ENCODE assay signal across 24 mouse cellular contexts in the genomic region with DNA sequence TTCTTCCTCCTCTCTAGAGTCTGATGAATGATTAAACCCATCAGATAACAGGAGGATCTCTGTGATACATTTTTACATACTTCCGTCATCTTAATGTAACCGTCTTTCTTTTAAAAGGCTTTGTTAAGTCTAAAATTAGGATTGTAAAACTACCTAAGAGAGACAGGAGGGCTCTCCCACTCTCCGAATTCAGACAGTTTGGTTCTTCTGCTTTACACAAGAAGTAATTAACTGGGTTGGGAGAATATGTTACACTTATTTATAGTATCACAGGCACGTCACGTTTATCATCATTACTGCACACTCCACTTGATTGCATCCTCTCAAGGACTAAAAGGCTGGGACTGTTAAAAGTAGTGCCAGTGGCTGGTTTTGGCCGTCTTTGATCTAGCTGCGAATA. TPM values are rescaled to one million over a fixed set of nuclear protein-coding genes. Genes with fewer than 3 reads are reported as not detected.
A peak's percentile ranks its signal among the peaks of the same experiment; 100 is the strongest.
DNase-seq lines count a peak whose midpoint lies in the region; ATAC-seq and TF ChIP-seq lines count a peak whose summit lies in the region.
"Had no signal": no experiment of that assay in that cellular context is flagged by ENCODE, and none has a peak within 500 bp of the region (broad histone marks: within the 10 kb centered on the region; RNA-seq: fewer than 3 reads in every experiment).

No protein-coding gene starts in this region.

- WGBS in forebrain, embryonic 15.5 days = 74% methylated on average over 7 of the region's 7 CpGs
- WGBS in forebrain, embryonic 14.5 days = 82% methylated on average over 7 of the region's 7 CpGs
- WGBS in forebrain, postnatal 0 days = 59% methylated on average over 7 of the region's 7 CpGs
- 80% methylated on average over 7 of the region's 7 CpGs for WGBS in forebrain, embryonic 13.5 days
- 54% methylated on average over 7 of the region's 7 CpGs for WGBS in heart, adult 2 months

- peaks cover 12% of the 10 kb centered on the region for H3K79me2 ChIP-seq in heart, adult 2 months (replicated peaks; ENCODE audit: control insufficient read depth, insufficient read depth, low read length)

- peaks cover 36% of the 10 kb centered on the region for H3K4me1 ChIP-seq in forebrain, embryonic 15.5 days
- no peaks in the 10 kb centered on the region; the same call in 1 of the 2 replicates for H3K4me1 ChIP-seq in forebrain, embryonic 14.5 days (ENCODE audit: control insufficient read depth, insufficient read depth, low read length)
- no peaks in the 10 kb centered on the region for H3K4me1 ChIP-seq in forebrain, postnatal 0 days (ENCODE audit: insufficient read depth)
- H3K4me1 ChIP-seq in forebrain, embryonic 13.5 days = peaks cover 27% of the 10 kb centered on the region
- peaks cover 36% of the 10 kb centered on the region for H3K4me1 ChIP-seq in heart, adult 2 months (ENCODE audit: control insufficient read depth, insufficient read depth, low read length)

- DNase-seq in forebrain, embryonic 14.5 days (ENCODE audit: low spot score) = no peak
- DNase-seq in forebrain, postnatal 0 days = no peak
- no peak for DNase-seq in heart, adult 2 months
- DNase-seq in heart, adult 11 months = no peak
- DNase-seq in adipocyte (ENCODE audit: low spot score) = no peak
- DNase-seq: adrenal gland, adult 2 months; adrenal gland, postnatal 10 days; adrenal gland, postnatal 25 days; B cell, adult 2 months; cerebellum, adult 11-12 months; cerebellum, adult 2 months; cerebellum, adult 9-10 months; cerebellum, postnatal 10 days; cerebellum, postnatal 25 days had no signal

- no peaks in the 10 kb centered on the region for H3K9me3 ChIP-seq in forebrain, embryonic 15.5 days
- no peaks in the 10 kb centered on the region for H3K9me3 ChIP-seq in forebrain, embryonic 14.5 days (replicated peaks; ENCODE audit: control insufficient read depth, low read length)
- no peaks in the 10 kb centered on the region for H3K9me3 ChIP-seq in forebrain, postnatal 0 days (ENCODE audit: low read length)
- 0 out of 2 replicates have a peak, but pooled peaks cover 4% of the 10 kb centered on the region for H3K9me3 ChIP-seq in forebrain, embryonic 13.5 days (replicated peaks)
- H3K9me3 ChIP-seq: embryonic facial prominence, embryonic 10.5 days; embryonic facial prominence, embryonic 12.5 days; forebrain, embryonic 12.5 days; G1E had no signal

- no peak overlapping the region for H3K9ac ChIP-seq in forebrain, embryonic 15.5 days (replicated peaks)
- H3K9ac ChIP-seq in forebrain, embryonic 14.5 days (ENCODE audit: low read length) = no peak overlapping the region
- no peak overlapping the region for H3K9ac ChIP-seq in forebrain, postnatal 0 days
- H3K9ac ChIP-seq in forebrain, embryonic 13.5 days = no peak overlapping the region
- H3K9ac ChIP-seq in heart, adult 2 months (ENCODE audit: low read depth, low read length) = no peak overlapping the region
- H3K9ac ChIP-seq: embryonic facial prominence, embryonic 12.5 days; forebrain, embryonic 12.5 days had no signal

- ATAC-seq in forebrain, embryonic 15.5 days (replicated peaks) = 0 out of 2 replicates have a peak, but pooled peaks have one; percentile 18
- no peak for ATAC-seq in forebrain, embryonic 14.5 days
- peak; percentile 76 for ATAC-seq in forebrain, postnatal 0 days
- no peak for ATAC-seq in forebrain, embryonic 13.5 days
- ATAC-seq: activated CD4-positive, CD25-positive, alpha-beta regulatory T cell, adult 4 months; CD4-positive, CD25-positive, alpha-beta regulatory T cell, adult 4 months; Patski had no signal

- no peaks in the 10 kb centered on the region for H3K36me3 ChIP-seq in forebrain, embryonic 15.5 days
- H3K36me3 ChIP-seq in forebrain, embryonic 14.5 days (ENCODE audit: control insufficient read depth, insufficient read depth, low read length) = 0 out of 2 replicates have a peak, but pooled peaks cover 3% of the 10 kb centered on the region
- no peaks in the 10 kb centered on the region for H3K36me3 ChIP-seq in forebrain, postnatal 0 days (ENCODE audit: insufficient read depth)
- peaks cover 3% of the 10 kb centered on the region; the same call in 1 of the 2 replicates for H3K36me3 ChIP-seq in forebrain, embryonic 13.5 days (ENCODE audit: poor library complexity, severe bottlenecking)
- peaks cover 10% of the 10 kb centered on the region for H3K36me3 ChIP-seq in heart, adult 2 months (ENCODE audit: control insufficient read depth, insufficient read depth, low read length)
- H3K36me3 ChIP-seq: embryonic facial prominence, embryonic 10.5 days; embryonic facial prominence, embryonic 12.5 days; forebrain, embryonic 12.5 days had no signal

- H3K27ac ChIP-seq in forebrain, embryonic 15.5 days (replicated peaks) = peak overlapping the region; percentile 59
- no peak overlapping the region for H3K27ac ChIP-seq in forebrain, embryonic 14.5 days (ENCODE audit: low read depth, low read length)
- H3K27ac ChIP-seq in forebrain, postnatal 0 days (ENCODE audit: low read depth, low read length) = peak overlapping the region; percentile 45; the same call in 1 of the 2 replicates
- H3K27ac ChIP-seq in forebrain, embryonic 13.5 days = no peak overlapping the region
- peak overlapping the region; percentile 27 for H3K27ac ChIP-seq in heart, adult 2 months
- H3K27ac ChIP-seq: embryonic facial prominence, embryonic 10.5 days; embryonic facial prominence, embryonic 12.5 days; forebrain, embryonic 12.5 days had no signal

- H3K4me2 ChIP-seq in forebrain, embryonic 15.5 days (replicated peaks) = no peak overlapping the region
- H3K4me2 ChIP-seq in forebrain, embryonic 14.5 days (ENCODE audit: low read length) = no peak overlapping the region
- H3K4me2 ChIP-seq in forebrain, postnatal 0 days (ENCODE audit: low read depth) = no peak overlapping the region
- no peak overlapping the region for H3K4me2 ChIP-seq in forebrain, embryonic 13.5 days
- H3K4me2 ChIP-seq: embryonic facial prominence, embryonic 12.5 days; forebrain, embryonic 12.5 days had no signal

- no peaks in the 10 kb centered on the region for H3K27me3 ChIP-seq in forebrain, embryonic 15.5 days
- H3K27me3 ChIP-seq in forebrain, embryonic 14.5 days (replicated peaks; ENCODE audit: control insufficient read depth, insufficient read depth, low read length) = no peaks in the 10 kb centered on the region
- no peaks in the 10 kb centered on the region for H3K27me3 ChIP-seq in forebrain, postnatal 0 days (ENCODE audit: insufficient read depth, low read length)
- H3K27me3 ChIP-seq in forebrain, embryonic 13.5 days = no peaks in the 10 kb centered on the region
- H3K27me3 ChIP-seq in heart, adult 2 months (ENCODE audit: control insufficient read depth, insufficient read depth, low read length) = no peaks in the 10 kb centered on the region
- H3K27me3 ChIP-seq: CH12.LX; embryonic facial prominence, embryonic 12.5 days; forebrain, embryonic 12.5 days; Patski had no signal

- intact Hi-C loops in heart, adult 2 months (cut with DNase I) = loop anchor here (5.0 to 10.0 kb wide), 2 partner anchors 38 to 545 kb away; no protein-coding TSS in a partner anchor

- TF ChIP-seq EP300 in heart, adult 2 months (IDR thresholded peaks at IDR 0.05; ENCODE audit: insufficient read depth, low read depth, low read length) = no peak

- no peak overlapping the region for H3K4me3 ChIP-seq in forebrain, embryonic 15.5 days
- H3K4me3 ChIP-seq in forebrain, embryonic 14.5 days (ENCODE audit: low read depth, low read length) = no peak overlapping the region
- H3K4me3 ChIP-seq in forebrain, postnatal 0 days (ENCODE audit: low read depth, low read length) = no peak overlapping the region
- no peak overlapping the region for H3K4me3 ChIP-seq in forebrain, embryonic 13.5 days
- H3K4me3 ChIP-seq in heart, adult 2 months = no peak overlapping the region
- H3K4me3 ChIP-seq: embryonic facial prominence, embryonic 10.5 days; embryonic facial prominence, embryonic 12.5 days; forebrain, embryonic 12.5 days had no signal

- TF ChIP-seq POLR2A in heart, adult 2 months (IDR thresholded peaks at IDR 0.05; ENCODE audit: insufficient read depth, low read depth, low read length) = no peak

- TF ChIP-seq CTCF in forebrain, postnatal 0 days (IDR thresholded peaks at IDR 0.05; ENCODE audit: low read depth) = no peak
- TF ChIP-seq CTCF in heart, adult 2 months (IDR thresholded peaks at IDR 0.05) = no peak

RNA-seq across cellular contexts. Expression of gene Fyn, which starts 40.9 kb away (rescaled TPM):
- 75.6 and 79.3 TPM in 2 replicates for polyA plus RNA-seq in forebrain, embryonic 15.5 days (2015; fragmentation: Nextera tagmentation; extraction: Ambion mirVana)
- 79.1 and 85.0 TPM in 2 replicates for polyA plus RNA-seq in forebrain, embryonic 14.5 days (2014; fragmentation: Nextera tagmentation; extraction: Ambion mirVana)
- 147 and 155 TPM in 2 replicates for total RNA-seq in forebrain, postnatal 0 days (2014; rRNA removed)
- polyA plus RNA-seq in forebrain, postnatal 0 days (2015; fragmentation: Nextera tagmentation; extraction: Ambion mirVana) = 75.1 and 85.8 TPM in 2 replicates
- 58.8 and 61.4 TPM in 2 replicates for polyA plus RNA-seq in forebrain, embryonic 13.5 days (2015; fragmentation: Nextera tagmentation; extraction: Ambion mirVana)
- total RNA-seq in heart, adult 2 months (2021) = 10 to 100 TPM; 26.1 to 29.7 TPM
- polyA plus RNA-seq in heart, adult 2 months (2012; rRNA removed) = 23.2 and 36.4 TPM in 2 replicates

Comparison
In these comparisons a context has a peak if more than half of its experiments do, and no peak if none do; other contexts are left out.
1. ATAC-seq: peak in forebrain, embryonic 15.5 days (single experiment) and forebrain, postnatal 0 days (single experiment); none in forebrain, embryonic 14.5 days (single experiment) and forebrain, embryonic 13.5 days (single experiment).
2. H3K27ac ChIP-seq: peak in forebrain, embryonic 15.5 days (single experiment), forebrain, postnatal 0 days (single experiment) and heart, adult 2 months (single experiment); none in forebrain, embryonic 14.5 days (single experiment) and forebrain, embryonic 13.5 days (single experiment).